Mouse (Mus musculus) adrenal gland, postnatal 36 days (tissue): Measurements from ENCODE around the gene H2-T3. TPM values are rescaled to one million over a fixed set of nuclear protein-coding genes. Genes with fewer than 3 reads are reported as not detected.

Experiments
- total RNA-seq, 2 experiments: library from RNA; stranded (reverse); gene quantifications; 2 replicates each; pipeline ENCODE4 v1.2.3; 2021

The H2-T3 gene
- total RNA-seq, 2 experiments from 2014 or later = not detected

Other genes starting within 250 kb of the H2-T3 start
- gene Abcf1, start 220.5 kb downstream of the H2-T3 start, total RNA-seq = 10 to 100 TPM; 90.0 to 96.2 TPM
- 10 to 100 TPM; 51.2 to 54.4 TPM for gene Gnl1, start 210.4 kb downstream of the H2-T3 start, total RNA-seq
- 10 to 100 TPM; 18.3 to 19.1 TPM for gene Prr3, start 210.1 kb downstream of the H2-T3 start, total RNA-seq
- gene H2-T24, start 169.7 kb downstream of the H2-T3 start, total RNA-seq = 1 to 10 TPM; 6.5 to 9.3 TPM
- gene H2-T23, start 157.4 kb downstream of the H2-T3 start, total RNA-seq = 10 to 100 TPM; 57.8 to 68.4 TPM
- 10 to 100 TPM; 33.5 to 33.8 TPM for gene H2-T22, start 147.5 kb downstream of the H2-T3 start, total RNA-seq
- not detected for gene Gm6034, start 147.3 kb downstream of the H2-T3 start, total RNA-seq
- 1 to 10 TPM; 4.1 to 6.1 TPM for gene Gm11127, start 131.9 kb downstream of the H2-T3 start, total RNA-seq
- gene Gm19684, start 68.6 kb downstream of the H2-T3 start, total RNA-seq = under 1 TPM; 0.16 to 0.30 TPM
- not detected for gene Gm7030, start 60.9 kb downstream of the H2-T3 start, total RNA-seq
- gene Gm8909, start 21.8 kb downstream of the H2-T3 start, total RNA-seq = not detected
- gene Rpp21, start 67.8 kb upstream of the H2-T3 start, total RNA-seq = 10 to 100 TPM; 44.0 to 49.0 TPM
- 10 to 100 TPM; 15.7 to 20.0 TPM for gene Trim39, start 82.0 kb upstream of the H2-T3 start, total RNA-seq
- not detected for gene H2-M10.2, start 96.2 kb upstream of the H2-T3 start, total RNA-seq
- not detected for gene H2-M10.1, start 135.9 kb upstream of the H2-T3 start, total RNA-seq
- not detected for gene H2-M10.3, start 178.1 kb upstream of the H2-T3 start, total RNA-seq